Mouse (Mus musculus): ENCODE data around the gene Gm10840. TPM values are rescaled to one million over a fixed set of nuclear protein-coding genes. Genes with fewer than 3 reads are reported as not detected.

The Gm10840 gene
- polyA plus RNA-seq, 1 experiment from 2014 or later, result not detected

DNA sequence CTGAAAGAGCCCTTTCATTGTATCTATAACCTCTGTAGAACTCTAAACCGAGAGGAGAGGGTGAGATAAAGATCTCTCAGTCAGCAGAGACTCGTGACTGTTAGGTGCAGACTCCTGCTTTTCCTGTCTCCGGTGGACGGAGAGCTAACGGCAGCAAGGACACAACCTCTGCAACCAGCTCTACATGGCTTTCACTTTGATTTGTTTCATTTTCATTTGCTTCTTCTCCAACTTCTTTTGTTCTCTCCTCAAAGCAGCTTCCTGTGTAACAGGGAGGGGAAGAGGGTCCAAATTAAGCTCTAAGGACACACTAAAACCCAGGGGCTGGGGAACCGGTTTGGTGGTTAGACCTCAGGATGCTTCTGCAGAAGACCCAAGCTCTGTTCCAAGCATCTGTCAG, 40.1 kb downstream of the Gm10840 start:
- no peaks in the 10 kb centered on the region for H3K4me1 ChIP-seq (ENCODE audit: control insufficient read depth, insufficient read depth, low read length)
- 91% methylated on average over 6 of the region's 6 CpGs for WGBS
- peaks cover 35% of the 10 kb centered on the region for H3K36me3 ChIP-seq (ENCODE audit: control insufficient read depth, insufficient read depth, low read length)

GRCm38 (mm10) chr11:106201337-106202122, 40.9 kb downstream of the Gm10840 start:
- no peak overlapping the region for H3K27ac ChIP-seq (ENCODE audit: low read length)
- WGBS, result 94% methylated on average over 19 of the region's 19 CpGs
- no peak overlapping the region for H3K9ac ChIP-seq (ENCODE audit: low read depth, low read length)

More for the DNA sequence above, 40.1 kb downstream of the Gm10840 start:
- no peak overlapping the region for H3K4me3 ChIP-seq (ENCODE audit: low read depth, low read length)
- no peak overlapping the region for H3K9ac ChIP-seq (ENCODE audit: low read depth, low read length)
- H3K27me3 ChIP-seq (ENCODE audit: control insufficient read depth, insufficient read depth, low read depth, low read length), result no peaks in the 10 kb centered on the region
- no peaks in the 10 kb centered on the region for H3K9me3 ChIP-seq (replicated peaks; ENCODE audit: control insufficient read depth, low read length, poor library complexity, severe bottlenecking)
- ATAC-seq, result no peak
- H3K4me2 ChIP-seq (ENCODE audit: low read length), result no peak overlapping the region
- H3K27ac ChIP-seq (ENCODE audit: low read length), result no peak overlapping the region

DNA sequence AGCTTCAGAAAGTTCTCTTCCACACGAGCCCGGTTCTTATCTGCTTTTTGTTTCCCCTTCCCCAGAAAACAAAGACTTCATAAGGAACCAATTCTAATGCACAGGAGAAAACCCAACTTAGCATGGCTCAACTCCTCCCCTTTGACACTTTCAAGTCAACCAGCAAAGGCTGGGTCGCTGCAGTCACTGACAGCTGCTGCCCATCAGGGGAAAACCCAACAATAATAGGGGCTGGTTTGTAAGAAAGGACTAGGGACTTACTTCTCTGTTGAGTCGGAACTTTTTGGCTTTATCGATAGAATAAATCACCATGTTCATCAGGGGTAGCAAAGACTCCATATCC, 41.4 kb downstream of the Gm10840 start, which contains the start of gene Strada:
Strada (minus strand) TSS at position 46 of the 343 bp plus-strand sequence.
- Histone ChIP-seq H3K4me2 (ENCODE audit: low read length) (no peak within 1 kb of the TSS), H3K27ac (ENCODE audit: low read length) (no peak within 1 kb of the TSS), H3K4me3 (ENCODE audit: low read depth, low read length) (no peak within 1 kb of the TSS), H3K9ac (ENCODE audit: low read depth, low read length) (no peak within 1 kb of the TSS), H3K4me1 (ENCODE audit: control insufficient read depth, insufficient read depth, low read length) (no peaks in the 10 kb centered on the region), H3K27me3 (ENCODE audit: control insufficient read depth, insufficient read depth, low read depth, low read length) (no peaks in the 10 kb centered on the region), H3K36me3 (ENCODE audit: control insufficient read depth, insufficient read depth, low read length) (peaks cover 37% of the 10 kb centered on the region), H3K9me3 (replicated peaks; ENCODE audit: control insufficient read depth, low read length, poor library complexity, severe bottlenecking) (no peaks in the 10 kb centered on the region)
- ATAC-seq, result no peak
- WGBS, result 87% methylated on average over 5 of the region's 5 CpGs

More at GRCm38 (mm10) chr11:106201337-106202122, 40.9 kb downstream of the Gm10840 start:
- Histone ChIP-seq H3K4me1 (ENCODE audit: control insufficient read depth, insufficient read depth, low read length) (no peaks in the 10 kb centered on the region), H3K36me3 (ENCODE audit: control insufficient read depth, insufficient read depth, low read length) (peaks cover 35% of the 10 kb centered on the region), H3K9me3 (replicated peaks; ENCODE audit: control insufficient read depth, low read length, poor library complexity, severe bottlenecking) (no peaks in the 10 kb centered on the region), H3K27me3 (ENCODE audit: control insufficient read depth, insufficient read depth, low read depth, low read length) (no peaks in the 10 kb centered on the region), H3K4me3 (ENCODE audit: low read depth, low read length) (no peak overlapping the region), H3K4me2 (ENCODE audit: low read length) (no peak overlapping the region)
- no peak for ATAC-seq

Other genes with a start within 250 kb of the Gm10840 start
- gene Cyb561, start 207.5 kb upstream of the Gm10840 start, polyA plus RNA-seq (2015; fragmentation: Nextera tagmentation; extraction: Ambion mirVana), result 83.7 and 87.0 TPM in 2 replicates
- gene Ace, start 192.9 kb upstream of the Gm10840 start, polyA plus RNA-seq (2015; fragmentation: Nextera tagmentation; extraction: Ambion mirVana), result 7.0 and 8.2 TPM in 2 replicates
- 0.09 TPM in 1 of 2 replicates, not detected in the other for gene Ace3, start 166.2 kb upstream of the Gm10840 start, polyA plus RNA-seq (2015; fragmentation: Nextera tagmentation; extraction: Ambion mirVana)
- gene Kcnh6, start 152.7 kb upstream of the Gm10840 start, polyA plus RNA-seq (2015; fragmentation: Nextera tagmentation; extraction: Ambion mirVana), result 1.8 and 2.2 TPM in 2 replicates
- 174 and 187 TPM in 2 replicates for gene Dcaf7, start 124.0 kb upstream of the Gm10840 start, polyA plus RNA-seq (2015; fragmentation: Nextera tagmentation; extraction: Ambion mirVana)
- 7.6 and 8.0 TPM in 2 replicates for gene Taco1, start 94.8 kb upstream of the Gm10840 start, polyA plus RNA-seq (2015; fragmentation: Nextera tagmentation; extraction: Ambion mirVana)
- 10.9 and 12.3 TPM in 2 replicates for gene Map3k3, start 76.2 kb upstream of the Gm10840 start, polyA plus RNA-seq (2015; fragmentation: Nextera tagmentation; extraction: Ambion mirVana)
- gene Limd2, start within 50 bp of the Gm10840 start, polyA plus RNA-seq (2015; fragmentation: Nextera tagmentation; extraction: Ambion mirVana), result 143 and 158 TPM in 2 replicates
- gene Strada, start 41.3 kb downstream of the Gm10840 start, polyA plus RNA-seq (2015; fragmentation: Nextera tagmentation; extraction: Ambion mirVana), result 25.1 and 28.2 TPM in 2 replicates
- gene Ccdc47, start 55.5 kb downstream of the Gm10840 start, polyA plus RNA-seq (2015; fragmentation: Nextera tagmentation; extraction: Ambion mirVana), result 115 and 131 TPM in 2 replicates
- gene Ddx42, start 56.1 kb downstream of the Gm10840 start, polyA plus RNA-seq (2015; fragmentation: Nextera tagmentation; extraction: Ambion mirVana), result 92.1 and 95.0 TPM in 2 replicates
- 34.0 and 38.0 TPM in 2 replicates for gene Ftsj3, start 95.2 kb downstream of the Gm10840 start, polyA plus RNA-seq (2015; fragmentation: Nextera tagmentation; extraction: Ambion mirVana)
- gene Psmc5, start 95.3 kb downstream of the Gm10840 start, polyA plus RNA-seq (2015; fragmentation: Nextera tagmentation; extraction: Ambion mirVana), result 278 and 285 TPM in 2 replicates
- gene Smarcd2, start 112.1 kb downstream of the Gm10840 start, polyA plus RNA-seq (2015; fragmentation: Nextera tagmentation; extraction: Ambion mirVana), result 7.1 and 7.8 TPM in 2 replicates
- gene Tcam1, start 115.8 kb downstream of the Gm10840 start, polyA plus RNA-seq (2015; fragmentation: Nextera tagmentation; extraction: Ambion mirVana), result 0.05 and 0.21 TPM in 2 replicates
- gene Gh, start 141.0 kb downstream of the Gm10840 start, polyA plus RNA-seq (2015; fragmentation: Nextera tagmentation; extraction: Ambion mirVana), result 1.2 TPM in 1 of 2 replicates, not detected in the other
- 0.76 and 0.92 TPM in 2 replicates for gene Cd79b, start 153.9 kb downstream of the Gm10840 start, polyA plus RNA-seq (2015; fragmentation: Nextera tagmentation; extraction: Ambion mirVana)
- not detected in 2 replicates for gene Scn4a, start 192.4 kb downstream of the Gm10840 start, polyA plus RNA-seq (2015; fragmentation: Nextera tagmentation; extraction: Ambion mirVana)
- gene Prr29, start 204.6 kb downstream of the Gm10840 start, polyA plus RNA-seq (2015; fragmentation: Nextera tagmentation; extraction: Ambion mirVana), result not detected in 2 replicates
- gene Icam2, start 227.2 kb downstream of the Gm10840 start, polyA plus RNA-seq (2015; fragmentation: Nextera tagmentation; extraction: Ambion mirVana), result 10.4 and 12.3 TPM in 2 replicates